Mouse (Mus musculus) E14TG2a.4 (cell line): ENCODE data around the gene Ube2d1.

Experiments
- CTCF ChIP-seq: conservative IDR thresholded peaks from 2 replicates; pipeline ENCODE4 v1.5.1; 2014; ENCODE audit warnings: low read length
- NANOG ChIP-seq: IDR thresholded peaks from 2 replicates; pipeline ENCODE4 v1.6.1; 2014; ENCODE audit warnings: borderline replicate concordance, low read length, mixed read lengths
- POU5F1 ChIP-seq: IDR thresholded peaks from 2 replicates; pipeline ENCODE4 v1.6.1; 2014; ENCODE audit warnings: low read length, borderline replicate concordance

DNA sequence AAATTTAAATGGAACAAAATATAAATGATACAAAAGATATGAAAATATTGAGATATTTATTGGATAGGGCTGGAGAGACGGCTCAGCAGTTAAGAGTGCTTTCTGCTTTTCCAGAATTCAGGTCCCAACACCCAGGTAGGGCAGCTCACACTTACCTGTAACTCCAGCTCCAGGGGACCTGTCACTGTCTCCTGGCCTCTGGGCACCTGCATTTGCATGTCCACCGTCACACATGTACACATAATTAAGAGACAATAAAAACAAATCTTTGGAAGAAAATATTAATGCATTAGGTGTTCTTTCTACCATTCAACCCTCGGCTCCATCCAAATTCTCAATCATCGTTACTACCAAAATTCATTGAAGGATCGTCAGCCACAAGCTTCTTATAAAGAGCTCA is 33.8 kb downstream of the Ube2d1 start:
- TF ChIP-seq CTCF (no peak), NANOG (no peak), POU5F1 (no peak)
